Mouse (Mus musculus): ENCODE measurements around the gene Sigirr. TPM values are rescaled to one million over a fixed set of nuclear protein-coding genes. Genes with fewer than 3 reads are reported as not detected.

Gene Sigirr
- polyA plus RNA-seq, 1 experiment from 2014 or later = 6.8 TPM

DNA sequence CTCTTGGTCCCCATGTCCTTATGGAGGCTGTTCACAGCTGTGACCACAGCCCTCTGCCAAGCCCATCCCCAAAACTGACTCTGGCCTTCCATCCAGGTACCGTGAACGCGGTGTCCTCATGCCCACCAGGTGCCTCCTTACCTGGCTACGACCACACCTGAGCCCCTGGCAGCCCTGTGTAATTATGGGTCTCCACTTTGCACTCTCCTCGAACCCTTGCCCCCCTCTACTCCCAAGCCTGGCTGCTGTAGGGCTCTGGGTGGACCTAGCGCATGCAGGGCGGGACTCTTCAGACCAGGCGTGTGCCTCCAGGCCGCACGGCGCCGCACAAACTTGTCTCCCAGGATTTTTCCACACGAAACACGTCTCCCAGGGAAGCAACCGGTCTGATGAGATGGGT, 22.5 kb downstream of the Sigirr start, which contains the start of gene Pkp3:
Gene Pkp3, plus strand, starts transcription at position 378 of the 400 bp plus-strand sequence.
- Histone ChIP-seq H3K27ac (replicated peaks) (peak within 1 kb of the TSS; percentile 84), H3K9me3 (replicated peaks) (no peaks in the 10 kb centered on the region), H3K27me3 (no peaks in the 10 kb centered on the region), H3K4me2 (replicated peaks) (peak within 1 kb of the TSS; percentile 41), H3K36me3 (peaks cover 1% of the 10 kb centered on the region; the same call in 1 of the 2 replicates), H3K4me1 (peaks cover 3% of the 10 kb centered on the region; the same call in 1 of the 2 replicates), H3K4me3 (replicated peaks) (peak within 1 kb of the TSS; percentile 44), H3K9ac (no peak within 1 kb of the TSS)
- WGBS = 78% methylated on average over 15 of the region's 15 CpGs
- ATAC-seq (ENCODE audit: insufficient number of reproducible peaks, low FRiP score, low TSS enrichment, low read depth) = no peak

DNA sequence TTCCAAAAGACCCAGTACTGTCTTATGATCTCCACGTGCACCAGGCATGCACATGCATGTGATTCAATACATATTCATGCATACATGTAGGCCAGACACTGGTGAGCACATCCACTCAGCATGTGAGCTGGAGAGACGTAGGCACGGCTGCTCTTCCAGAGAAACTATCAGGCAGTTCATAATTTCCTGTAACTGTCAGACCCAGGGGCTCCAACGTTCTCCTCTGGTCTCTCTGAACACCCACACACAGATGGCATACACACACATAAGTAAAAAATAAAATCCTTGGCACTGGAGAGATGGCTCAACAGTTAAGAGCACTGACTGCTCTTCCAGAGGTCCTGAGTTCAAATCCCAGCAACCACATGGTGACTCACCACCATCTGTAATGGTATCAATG, 26.6 kb downstream of the Sigirr start:
- Histone ChIP-seq H3K4me1 (peaks cover 18% of the 10 kb centered on the region), H3K9me3 (replicated peaks) (no peaks in the 10 kb centered on the region), H3K27me3 (peaks cover 20% of the 10 kb centered on the region), H3K36me3 (no peaks in the 10 kb centered on the region), H3K9ac (no peak overlapping the region), H3K4me2 (replicated peaks) (no peak overlapping the region), H3K27ac (replicated peaks) (no peak overlapping the region), H3K4me3 (replicated peaks) (no peak overlapping the region)
- WGBS = 68% methylated on average over 4 of the region's 4 CpGs
- no peak for ATAC-seq (ENCODE audit: insufficient number of reproducible peaks, low FRiP score, low TSS enrichment, low read depth)

GRCm38 (mm10) chr7:141072017-141072745, 28.2 kb downstream of the Sigirr start:
- H3K36me3 ChIP-seq = 0 out of 2 replicates have a peak, but pooled peaks cover 6% of the 10 kb centered on the region
- WGBS = 27% methylated on average over 23 of the region's 23 CpGs
- H3K4me2 ChIP-seq (replicated peaks) = peak overlapping the region; percentile 21; the same call in 1 of the 2 replicates
- no peaks in the 10 kb centered on the region for H3K9me3 ChIP-seq (replicated peaks)
- no peak overlapping the region for H3K9ac ChIP-seq
- no peak overlapping the region for H3K27ac ChIP-seq (replicated peaks)
- peaks cover 18% of the 10 kb centered on the region for H3K4me1 ChIP-seq
- H3K4me3 ChIP-seq (replicated peaks) = no peak overlapping the region
- no peak for ATAC-seq (ENCODE audit: insufficient number of reproducible peaks, low FRiP score, low TSS enrichment, low read depth)
- peaks cover 20% of the 10 kb centered on the region for H3K27me3 ChIP-seq

GRCm38 (mm10) chr7:141070058-141070862, 30.1 kb downstream of the Sigirr start:
- Histone ChIP-seq H3K9me3 (replicated peaks) (no peaks in the 10 kb centered on the region), H3K27ac (replicated peaks) (no peak overlapping the region), H3K4me1 (peaks cover 18% of the 10 kb centered on the region), H3K36me3 (peaks cover 11% of the 10 kb centered on the region; the same call in 1 of the 2 replicates), H3K4me2 (replicated peaks) (peak overlapping the region; percentile 80), H3K27me3 (peaks cover 20% of the 10 kb centered on the region), H3K4me3 (replicated peaks) (peak overlapping the region; percentile 34), H3K9ac (0 out of 2 replicates have a peak overlapping the region, but pooled peaks have one; percentile 15)
- ATAC-seq (ENCODE audit: insufficient number of reproducible peaks, low FRiP score, low TSS enrichment, low read depth) = no peak; the same call in 1 of the 2 replicates
- 1% methylated on average over 51 of the region's 51 CpGs for WGBS

GRCm38 (mm10) chr7:141068351-141068750, 32.0 kb downstream of the Sigirr start:
- 79% methylated on average over 19 of the region's 19 CpGs for WGBS
- H3K36me3 ChIP-seq = peaks cover 21% of the 10 kb centered on the region; the same call in 1 of the 2 replicates
- H3K9me3 ChIP-seq (replicated peaks) = no peaks in the 10 kb centered on the region
- H3K27ac ChIP-seq (replicated peaks) = no peak overlapping the region
- H3K4me1 ChIP-seq = peaks cover 18% of the 10 kb centered on the region
- H3K27me3 ChIP-seq = peaks cover 20% of the 10 kb centered on the region
- H3K4me3 ChIP-seq (replicated peaks) = no peak overlapping the region
- no peak for ATAC-seq (ENCODE audit: insufficient number of reproducible peaks, low FRiP score, low TSS enrichment, low read depth)
- H3K4me2 ChIP-seq (replicated peaks) = no peak overlapping the region
- no peak overlapping the region for H3K9ac ChIP-seq

GRCm38 (mm10) chr7:141064576-141064975, 35.8 kb downstream of the Sigirr start:
- no peak overlapping the region for H3K4me2 ChIP-seq (replicated peaks)
- H3K9me3 ChIP-seq (replicated peaks) = no peaks in the 10 kb centered on the region
- peaks cover 21% of the 10 kb centered on the region; the same call in 1 of the 2 replicates for H3K36me3 ChIP-seq
- H3K27ac ChIP-seq (replicated peaks) = no peak overlapping the region
- peaks cover 14% of the 10 kb centered on the region for H3K4me1 ChIP-seq
- H3K9ac ChIP-seq = no peak overlapping the region
- no peak for ATAC-seq (ENCODE audit: insufficient number of reproducible peaks, low FRiP score, low TSS enrichment, low read depth)
- H3K27me3 ChIP-seq = 0 out of 2 replicates have a peak, but pooled peaks cover under 1% of the 10 kb centered on the region
- H3K4me3 ChIP-seq (replicated peaks) = no peak overlapping the region
- 89% methylated on average over 7 of the region's 7 CpGs for WGBS

- Histone ChIP-seq H3K9ac (no peak overlapping the region), H3K9me3 (replicated peaks) (no peaks in the 10 kb centered on the region), H3K4me3 (replicated peaks) (no peak overlapping the region), H3K36me3 (peaks cover 21% of the 10 kb centered on the region; the same call in 1 of the 2 replicates), H3K27me3 (no peaks in the 10 kb centered on the region), H3K4me1 (peaks cover 14% of the 10 kb centered on the region), H3K27ac (replicated peaks) (no peak overlapping the region), H3K4me2 (replicated peaks) (no peak overlapping the region)
- no peak for ATAC-seq (ENCODE audit: insufficient number of reproducible peaks, low FRiP score, low TSS enrichment, low read depth)
- 77% methylated on average over 7 of the region's 7 CpGs for WGBS
Observed at GRCm38 (mm10) chr7:141064175-141064574, 36.2 kb downstream of the Sigirr start.

DNA sequence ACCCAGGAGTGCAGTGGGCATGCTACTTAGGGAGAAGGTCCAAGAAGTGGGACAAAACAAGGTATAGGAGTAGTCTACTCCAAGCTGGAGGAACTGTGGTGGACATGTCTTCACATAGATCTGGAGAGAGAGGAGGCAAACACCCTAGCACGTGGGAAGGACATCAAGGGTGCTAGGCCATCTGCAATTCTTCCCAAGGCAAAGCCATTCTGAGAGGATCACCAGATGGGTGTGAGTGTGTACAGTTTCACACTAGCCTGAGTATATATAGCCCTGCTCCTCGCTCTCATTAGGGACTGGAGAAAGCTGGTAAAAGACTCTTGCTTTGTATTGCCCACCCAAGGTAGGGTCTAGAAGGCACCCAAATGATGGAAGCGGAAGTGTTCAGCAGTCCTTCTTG, 37.0 kb downstream of the Sigirr start:
- no peaks in the 10 kb centered on the region for H3K27me3 ChIP-seq
- H3K9ac ChIP-seq = no peak overlapping the region
- H3K27ac ChIP-seq (replicated peaks) = no peak overlapping the region
- ATAC-seq (ENCODE audit: insufficient number of reproducible peaks, low FRiP score, low TSS enrichment, low read depth) = no peak
- H3K4me1 ChIP-seq = peaks cover 14% of the 10 kb centered on the region
- no peak overlapping the region for H3K4me2 ChIP-seq (replicated peaks)
- peaks cover 21% of the 10 kb centered on the region; the same call in 1 of the 2 replicates for H3K36me3 ChIP-seq
- WGBS = 93% methylated on average over 3 of the region's 3 CpGs
- H3K9me3 ChIP-seq (replicated peaks) = no peaks in the 10 kb centered on the region
- H3K4me3 ChIP-seq (replicated peaks) = no peak overlapping the region

DNA sequence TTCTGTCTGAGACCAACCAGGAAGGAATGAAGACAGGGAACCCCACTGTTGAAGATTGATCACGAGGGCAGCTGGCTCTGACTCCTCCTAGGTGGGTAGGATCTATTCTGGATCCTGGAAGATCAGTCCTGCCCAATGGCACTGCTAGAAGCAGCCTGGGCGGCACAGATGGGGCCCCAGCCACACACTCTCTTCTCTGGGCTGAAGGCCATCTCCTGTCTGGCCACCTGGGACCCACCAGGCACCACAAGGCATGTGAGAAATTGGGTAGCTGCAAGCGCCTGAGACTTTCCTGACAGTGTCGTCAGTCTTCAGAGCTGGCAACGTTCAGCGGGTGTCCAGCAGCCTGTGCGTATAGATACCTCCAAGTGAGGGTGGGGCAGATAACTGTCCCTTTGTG, 37.8 kb downstream of the Sigirr start:
- Histone ChIP-seq H3K4me1 (peaks cover 14% of the 10 kb centered on the region), H3K4me2 (replicated peaks) (no peak overlapping the region), H3K9me3 (replicated peaks) (no peaks in the 10 kb centered on the region), H3K9ac (no peak overlapping the region), H3K36me3 (peaks cover 19% of the 10 kb centered on the region; the same call in 1 of the 2 replicates), H3K27me3 (no peaks in the 10 kb centered on the region), H3K27ac (replicated peaks) (no peak overlapping the region), H3K4me3 (replicated peaks) (no peak overlapping the region)
- no peak for ATAC-seq (ENCODE audit: insufficient number of reproducible peaks, low FRiP score, low TSS enrichment, low read depth)
- WGBS = 87% methylated on average over 7 of the region's 7 CpGs

GRCm38 (mm10) chr7:141061269-141061692, 39.1 kb downstream of the Sigirr start:
- Histone ChIP-seq H3K36me3 (peaks cover 14% of the 10 kb centered on the region; the same call in 1 of the 2 replicates), H3K4me3 (replicated peaks) (peak overlapping the region; percentile 65), H3K4me1 (peaks cover 14% of the 10 kb centered on the region), H3K27ac (replicated peaks) (no peak overlapping the region), H3K9ac (peak overlapping the region; percentile 37), H3K27me3 (no peaks in the 10 kb centered on the region), H3K4me2 (replicated peaks) (peak overlapping the region; percentile 80), H3K9me3 (replicated peaks) (no peaks in the 10 kb centered on the region)
- WGBS = under 1% methylated on average over 37 of the region's 37 CpGs
- 0 out of 2 replicates have a peak, but pooled peaks have one; percentile 9 for ATAC-seq (ENCODE audit: insufficient number of reproducible peaks, low FRiP score, low TSS enrichment, low read depth)

All from embryonic facial prominence, embryonic 15.5 days (tissue).